Mouse (Mus musculus): ENCODE results near the gene Noc2l.

DNA sequence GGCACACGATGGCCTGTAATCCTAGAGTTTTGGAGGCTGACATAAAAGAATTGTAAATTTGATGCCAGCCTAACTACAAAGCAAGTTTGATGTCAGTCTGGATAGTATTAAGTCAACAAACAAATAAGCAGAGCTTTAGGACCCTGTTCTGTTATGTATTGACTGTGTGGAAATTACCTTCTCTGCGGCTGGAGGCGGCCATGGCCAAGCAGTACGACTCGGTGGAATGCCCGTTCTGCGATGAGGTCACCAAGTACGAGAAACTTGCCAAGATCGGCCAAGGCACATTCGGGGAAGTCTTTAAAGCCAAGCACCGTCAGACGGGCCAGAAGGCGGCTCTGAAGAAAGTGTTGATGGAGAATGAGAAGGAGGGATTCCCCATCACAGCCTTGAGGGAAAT lies 22.7 kb upstream of the Noc2l start:
- TF ChIP-seq CTCF (IDR thresholded peaks at IDR 0.05; ENCODE audit: extremely low read depth, insufficient read depth, insufficient read length, insufficient replicate concordance) (no peak), POLR2A (IDR thresholded peaks at IDR 0.05; ENCODE audit: low read depth, low read length) (no peak)

Data from spleen, adult 2 months (tissue).